Mouse (Mus musculus): ENCODE measurements at regions not wholly inside any gene's neighbourhood (a gene's known extent, or its start where the extent isn't known, plus 50 kb on each side); places are given as distances from the start of the nearest gene placed in this dataset.

GRCm38 (mm10) chr10:30066692-30067091, 133.7 kb downstream of the Cenpw start:
- Histone ChIP-seq H3K4me2 (ENCODE audit: low read depth, low read length, poor library complexity, severe bottlenecking) (no peak overlapping the region), H3K9me3 (ENCODE audit: low read length) (no peaks in the 10 kb centered on the region), H3K4me3 (ENCODE audit: low read depth, low read length) (no peak overlapping the region), H3K36me3 (ENCODE audit: insufficient read depth, low read length) (no peaks in the 10 kb centered on the region), H3K9ac (replicated peaks; ENCODE audit: low read length, poor library complexity, severe bottlenecking) (no peak overlapping the region), H3K27me3 (ENCODE audit: insufficient read depth, low read length) (no peaks in the 10 kb centered on the region), H3K4me1 (ENCODE audit: insufficient read depth, low read length) (no peaks in the 10 kb centered on the region), H3K27ac (ENCODE audit: low read depth, low read length) (no peak overlapping the region)
- WGBS: 86% methylated on average over 2 of the region's 2 CpGs
- no peak for TF ChIP-seq CTCF (IDR thresholded peaks at IDR 0.05)
- no peak for ATAC-seq (ENCODE audit: low FRiP score)
- no peak for DNase-seq (ENCODE audit: low spot score)

DNA sequence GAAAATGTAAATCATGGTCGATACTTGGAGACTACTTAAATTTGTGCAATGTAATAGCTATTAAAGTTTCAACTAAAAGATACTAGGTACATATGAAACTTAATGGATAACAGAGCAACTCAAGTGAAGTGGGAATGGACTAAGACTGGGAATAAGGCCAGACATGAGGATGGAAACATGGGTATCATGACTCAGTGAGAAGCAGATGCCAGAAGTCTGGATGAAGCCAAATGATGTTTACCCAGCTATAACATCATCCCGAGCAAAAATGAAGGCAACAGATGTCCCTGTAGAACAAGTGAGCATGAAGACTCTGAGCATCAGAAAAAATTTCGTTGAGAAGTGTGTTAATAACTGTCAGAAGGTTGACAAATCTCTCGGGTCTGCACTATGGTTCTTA, 169.7 kb downstream of the Cenpw start:
- WGBS: 74% methylated on average over 4 of the region's 4 CpGs
- ATAC-seq (ENCODE audit: low FRiP score) (no peak), DNase-seq (ENCODE audit: low spot score) (no peak)
- TF ChIP-seq CTCF (IDR thresholded peaks at IDR 0.05): no peak
- no peak overlapping the region for H3K9ac ChIP-seq (replicated peaks; ENCODE audit: low read length, poor library complexity, severe bottlenecking)
- H3K27ac ChIP-seq (ENCODE audit: low read depth, low read length): no peak overlapping the region
- H3K4me3 ChIP-seq (ENCODE audit: low read depth, low read length): no peak overlapping the region
- H3K36me3 ChIP-seq (ENCODE audit: insufficient read depth, low read length): no peaks in the 10 kb centered on the region
- no peaks in the 10 kb centered on the region for H3K27me3 ChIP-seq (ENCODE audit: insufficient read depth, low read length)
- H3K9me3 ChIP-seq (ENCODE audit: low read length): no peaks in the 10 kb centered on the region
- no peaks in the 10 kb centered on the region for H3K4me1 ChIP-seq (ENCODE audit: insufficient read depth, low read length)
- no peak overlapping the region for H3K4me2 ChIP-seq (ENCODE audit: low read depth, low read length, poor library complexity, severe bottlenecking)

DNA sequence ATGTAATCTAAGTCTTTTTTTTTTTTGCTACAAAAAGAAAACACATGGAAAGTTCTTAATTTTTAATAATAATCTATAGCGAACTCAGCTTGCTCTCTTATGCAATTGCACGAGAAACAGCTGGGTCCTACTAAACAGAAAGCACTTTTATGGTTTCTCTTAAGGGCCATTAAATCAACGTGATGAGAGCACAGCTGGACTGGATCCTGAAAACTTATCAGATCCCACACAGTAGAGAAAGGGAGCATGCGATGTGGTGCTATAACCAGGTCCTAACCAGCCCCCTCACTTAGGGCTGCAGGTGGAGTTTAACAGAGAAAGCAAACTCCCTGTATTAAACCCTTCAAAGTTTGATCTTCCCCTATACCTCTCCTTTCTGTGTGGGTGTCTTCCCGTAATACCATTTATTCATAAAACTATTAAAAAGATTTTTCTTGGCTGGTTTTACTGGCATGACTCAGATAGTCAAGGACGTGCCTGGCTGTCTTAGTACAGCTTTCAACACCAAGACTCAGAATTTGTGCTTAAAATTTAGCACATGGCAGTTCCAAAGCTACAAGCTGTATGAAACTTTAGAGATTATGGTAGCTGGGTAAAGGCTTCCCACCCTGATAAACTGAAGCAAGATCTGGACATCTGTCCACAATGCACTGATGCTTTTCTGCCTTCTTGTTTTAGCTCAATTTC, 197.3 kb downstream of the Cenpw start:
- no peak for TF ChIP-seq CTCF (IDR thresholded peaks at IDR 0.05)
- H3K36me3 ChIP-seq (ENCODE audit: insufficient read depth, low read length): no peaks in the 10 kb centered on the region
- 86% methylated on average over 6 of the region's 6 CpGs for WGBS
- no peak overlapping the region for H3K27ac ChIP-seq (ENCODE audit: low read depth, low read length)
- no peaks in the 10 kb centered on the region for H3K9me3 ChIP-seq (ENCODE audit: low read length)
- DNase-seq (ENCODE audit: low spot score) (no peak), ATAC-seq (ENCODE audit: low FRiP score) (no peak)
- H3K27me3 ChIP-seq (ENCODE audit: insufficient read depth, low read length): no peaks in the 10 kb centered on the region
- H3K4me3 ChIP-seq (ENCODE audit: low read depth, low read length): no peak overlapping the region
- no peak overlapping the region for H3K4me2 ChIP-seq (ENCODE audit: low read depth, low read length, poor library complexity, severe bottlenecking)
- no peak overlapping the region for H3K9ac ChIP-seq (replicated peaks; ENCODE audit: low read length, poor library complexity, severe bottlenecking)
- H3K4me1 ChIP-seq (ENCODE audit: insufficient read depth, low read length): no peaks in the 10 kb centered on the region

DNA sequence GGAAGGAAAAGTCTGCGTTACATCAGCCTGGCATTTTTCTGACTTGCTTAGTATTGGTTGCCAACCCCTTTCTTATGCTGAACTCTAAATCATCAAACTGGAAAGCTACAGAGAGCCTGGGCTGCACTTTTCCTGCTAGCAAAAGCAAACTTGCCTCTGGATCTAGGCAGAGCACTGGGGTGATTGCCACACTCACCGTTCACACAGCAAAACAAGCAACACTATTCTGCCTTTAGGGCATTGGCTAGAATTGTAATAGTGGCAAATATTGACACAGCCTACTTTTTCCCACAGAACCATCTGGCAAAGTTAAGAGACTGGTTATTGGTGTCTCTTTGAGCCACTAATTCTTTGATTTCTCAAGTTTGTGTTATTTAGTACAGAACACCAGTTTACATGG, 199.5 kb downstream of the Cenpw start:
- H3K4me1 ChIP-seq (ENCODE audit: insufficient read depth, low read length): no peaks in the 10 kb centered on the region
- no peak overlapping the region for H3K4me3 ChIP-seq (ENCODE audit: low read depth, low read length)
- DNase-seq (ENCODE audit: low spot score): no peak
- H3K4me2 ChIP-seq (ENCODE audit: low read depth, low read length, poor library complexity, severe bottlenecking): no peak overlapping the region
- no peaks in the 10 kb centered on the region for H3K36me3 ChIP-seq (ENCODE audit: insufficient read depth, low read length)
- 72% methylated on average over 2 of the region's 2 CpGs for WGBS
- no peak overlapping the region for H3K9ac ChIP-seq (replicated peaks; ENCODE audit: low read length, poor library complexity, severe bottlenecking)
- no peaks in the 10 kb centered on the region for H3K27me3 ChIP-seq (ENCODE audit: insufficient read depth, low read length)
- ATAC-seq (ENCODE audit: low FRiP score): no peak
- H3K27ac ChIP-seq (ENCODE audit: low read depth, low read length): no peak overlapping the region
- no peaks in the 10 kb centered on the region for H3K9me3 ChIP-seq (ENCODE audit: low read length)
- no peak for TF ChIP-seq CTCF (IDR thresholded peaks at IDR 0.05)

- H3K36me3 ChIP-seq (ENCODE audit: insufficient read depth, low read length): no peaks in the 10 kb centered on the region
- no peak for TF ChIP-seq CTCF (IDR thresholded peaks at IDR 0.05)
- H3K4me3 ChIP-seq (ENCODE audit: low read depth, low read length): no peak overlapping the region
- DNase-seq (ENCODE audit: low spot score) (no peak), ATAC-seq (ENCODE audit: low FRiP score) (no peak)
- H3K9ac ChIP-seq (replicated peaks; ENCODE audit: low read length, poor library complexity, severe bottlenecking): no peak overlapping the region
- no peaks in the 10 kb centered on the region for H3K27me3 ChIP-seq (ENCODE audit: insufficient read depth, low read length)
- no peaks in the 10 kb centered on the region for H3K4me1 ChIP-seq (ENCODE audit: insufficient read depth, low read length)
- 93% methylated on average over 2 of the region's 2 CpGs for WGBS
- no peak overlapping the region for H3K27ac ChIP-seq (ENCODE audit: low read depth, low read length)
- H3K4me2 ChIP-seq (ENCODE audit: low read depth, low read length, poor library complexity, severe bottlenecking): no peak overlapping the region
- no peaks in the 10 kb centered on the region for H3K9me3 ChIP-seq (ENCODE audit: low read length)
These were observed 218.8 kb downstream of the Cenpw start for GRCm38 (mm10) chr10:29981539-29981938.
